Mouse (Mus musculus): ENCODE measurements around the gene Arid1b. TPM values are rescaled to one million over a fixed set of nuclear protein-coding genes. Genes with fewer than 3 reads are reported as not detected.

The Arid1b gene
- total RNA-seq, 2 experiments from 2014 or later = 72.6 to 72.7 TPM

- DNase-seq (ENCODE audit: low spot score in 2 of 2) = no peak
Observed at GRCm38 (mm10) chr17:5014327-5014957, 20.3 kb downstream of the Arid1b start.

GRCm38 (mm10) chr17:5016404-5016803 is 22.3 kb downstream of the Arid1b start:
- no peak for DNase-seq (ENCODE audit: low spot score in 2 of 2)

DNA sequence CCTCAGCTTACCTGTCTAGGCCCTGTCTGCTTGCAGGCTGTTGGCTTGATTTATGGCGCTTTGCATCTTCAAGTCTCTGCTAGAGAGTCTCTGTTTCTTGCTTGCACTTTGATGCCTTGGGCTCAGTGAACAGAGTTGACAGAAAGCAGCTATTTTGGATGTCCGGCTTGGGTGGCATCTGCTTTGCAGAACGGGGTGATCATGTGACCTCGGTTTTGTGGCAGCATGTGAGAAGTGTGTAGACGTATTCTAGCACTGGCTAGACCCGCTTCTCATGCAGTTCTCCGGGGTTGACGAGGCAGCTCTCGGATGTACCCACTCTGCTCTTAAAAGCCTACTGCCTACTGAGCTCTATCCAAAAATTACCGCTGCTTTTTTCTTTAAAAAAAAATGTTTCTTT is 22.9 kb downstream of the Arid1b start:
- DNase-seq (ENCODE audit: low spot score in 2 of 2) = no peak

- no peak for DNase-seq (ENCODE audit: low spot score in 2 of 2)
Observed at GRCm38 (mm10) chr17:5021303-5022003, 27.3 kb downstream of the Arid1b start.

GRCm38 (mm10) chr17:5022019-5022544 is 27.9 kb downstream of the Arid1b start:
- DNase-seq (ENCODE audit: low spot score in 2 of 2) = no peak

DNA sequence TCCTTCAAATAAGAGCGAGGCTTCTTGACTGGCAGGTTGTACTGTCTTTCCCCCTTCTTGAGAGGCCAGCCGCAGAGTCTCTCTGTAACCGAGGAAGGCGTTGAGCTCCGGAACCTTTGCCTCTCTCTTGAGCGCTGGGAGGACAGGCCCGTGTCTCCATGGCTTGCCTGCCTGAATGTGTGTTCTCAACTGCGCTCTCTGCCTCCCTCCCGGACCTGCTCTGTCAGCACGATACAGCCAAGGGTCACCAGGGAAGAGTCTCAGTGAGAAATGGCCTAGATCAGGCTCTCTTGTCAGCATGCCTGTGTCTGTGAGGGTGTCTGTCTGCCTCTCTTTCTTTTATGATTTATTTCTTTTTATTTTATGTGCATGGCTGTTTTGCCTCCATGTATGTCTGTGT is 29.6 kb downstream of the Arid1b start:
- DNase-seq (ENCODE audit: low spot score in 2 of 2) = no peak

GRCm38 (mm10) chr17:5025400-5025799 is 31.3 kb downstream of the Arid1b start:
- DNase-seq (ENCODE audit: low spot score in 2 of 2) = no peak

- no peak for DNase-seq (ENCODE audit: low spot score in 2 of 2)
Observed at GRCm38 (mm10) chr17:5026578-5026977, 32.4 kb downstream of the Arid1b start.

DNA sequence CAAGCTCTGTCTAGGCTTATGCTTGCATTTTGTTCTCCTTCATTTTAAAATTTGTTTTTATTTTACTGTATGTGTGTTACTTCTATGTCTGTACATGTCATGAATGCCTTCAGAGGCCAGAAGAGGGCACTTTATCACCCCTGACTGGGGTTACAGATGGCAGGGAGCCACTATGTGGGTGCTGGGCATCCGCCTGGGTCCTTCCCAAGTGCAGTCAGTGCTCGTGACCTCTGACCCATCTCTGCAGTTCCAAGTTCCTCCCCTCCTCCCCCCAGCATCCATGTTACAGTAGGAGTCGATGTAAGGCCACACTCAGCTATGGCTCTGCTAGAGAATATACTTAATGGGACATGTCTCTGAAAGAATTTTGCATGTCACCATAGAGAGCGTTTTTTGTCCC is 35.0 kb downstream of the Arid1b start:
- no peak for DNase-seq (ENCODE audit: low spot score in 2 of 2)

- DNase-seq (ENCODE audit: low spot score in 2 of 2) = no peak
Observed at GRCm38 (mm10) chr17:5030290-5030689, 36.2 kb downstream of the Arid1b start.

DNA sequence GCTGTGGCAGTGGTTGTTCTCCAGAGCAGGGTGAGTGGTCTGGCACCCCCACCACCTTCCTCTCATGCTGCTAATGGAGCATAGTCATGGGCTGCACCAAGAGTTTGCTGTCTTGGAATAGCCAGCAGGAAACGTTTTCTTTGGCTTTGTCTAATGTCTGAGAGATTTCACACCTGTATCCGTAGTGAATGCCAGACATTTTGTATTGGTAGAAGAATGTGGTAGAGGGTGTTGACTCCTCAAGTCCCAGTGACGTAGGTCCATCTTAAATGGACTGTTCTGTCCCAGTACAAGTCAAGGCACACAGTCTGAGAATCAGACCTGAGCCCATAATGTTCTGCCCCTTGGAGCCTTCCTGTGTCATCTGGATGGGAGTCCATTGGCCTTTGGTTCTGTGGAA is 39.2 kb downstream of the Arid1b start:
- no peak for DNase-seq (ENCODE audit: low spot score in 2 of 2)

DNA sequence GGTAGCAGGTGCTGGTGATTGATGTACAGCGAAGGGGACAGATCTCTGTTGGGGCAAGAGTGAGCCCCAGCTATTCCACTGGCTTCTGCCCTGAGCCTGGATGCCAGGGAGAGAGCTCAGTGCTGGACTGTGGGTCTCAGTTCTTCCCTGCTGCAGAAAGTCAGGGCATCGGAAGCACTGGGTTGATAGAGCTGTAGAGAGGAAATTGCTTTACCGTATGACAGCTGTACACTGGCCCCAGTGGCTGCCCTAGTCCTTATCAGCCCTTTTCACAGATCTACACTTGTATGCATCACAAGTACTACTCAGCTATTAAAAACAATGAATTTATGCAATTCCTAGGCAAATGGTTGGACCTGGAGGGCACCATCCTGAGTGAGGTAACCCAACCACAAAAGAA is 40.1 kb downstream of the Arid1b start:
- DNase-seq (ENCODE audit: low spot score in 2 of 2) = no peak

GRCm38 (mm10) chr17:5036200-5036835 is 42.2 kb downstream of the Arid1b start:
- DNase-seq (ENCODE audit: low spot score in 2 of 2) = no peak

DNA sequence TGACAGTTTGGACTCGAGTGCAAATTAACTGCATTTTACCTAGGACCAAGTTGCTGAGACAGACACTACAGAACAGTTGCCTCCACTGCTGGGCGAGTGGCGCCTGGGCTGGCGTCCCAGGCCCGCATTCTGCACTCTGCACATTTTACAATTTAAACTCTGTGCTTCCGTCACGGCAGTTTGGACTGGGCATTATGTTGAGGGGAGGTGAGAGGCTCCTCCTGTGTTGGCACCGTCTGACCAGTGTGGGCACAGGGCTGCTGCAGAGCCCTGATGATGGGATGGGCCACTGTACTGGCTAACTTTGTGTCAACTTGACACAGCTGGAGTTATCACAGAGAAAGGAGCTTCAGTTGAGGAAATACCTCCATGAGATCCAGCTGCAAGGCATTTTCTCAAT is 43.1 kb downstream of the Arid1b start:
- DNase-seq (ENCODE audit: low spot score in 2 of 2) = no peak

DNA sequence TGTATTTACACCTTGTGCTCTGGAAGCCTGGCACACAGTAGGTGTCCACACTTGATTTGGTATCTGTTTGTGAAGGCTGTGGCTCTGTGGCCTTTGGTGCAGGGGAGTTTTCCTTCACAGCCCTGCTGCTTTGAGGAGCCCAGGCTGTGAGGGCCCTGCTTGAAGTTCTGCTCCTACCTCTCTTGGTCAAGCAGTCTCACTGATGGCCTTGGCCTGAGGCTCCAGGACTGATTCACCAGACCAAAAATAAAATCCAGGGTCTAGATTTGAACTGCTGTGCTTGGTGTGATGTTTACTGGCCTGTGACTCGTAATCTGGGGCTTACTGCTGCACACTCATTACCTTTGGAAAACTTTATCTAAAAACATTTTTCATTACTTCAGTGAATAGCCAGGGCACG is 45.7 kb downstream of the Arid1b start:
- no peak for DNase-seq (ENCODE audit: low spot score in 2 of 2)

- DNase-seq (ENCODE audit: low spot score in 2 of 2) = no peak
Observed at GRCm38 (mm10) chr17:5043871-5044270, 49.7 kb downstream of the Arid1b start.

GRCm38 (mm10) chr17:5045613-5046012 is 51.5 kb downstream of the Arid1b start:
- no peak for DNase-seq (ENCODE audit: low spot score in 2 of 2)

- DNase-seq (ENCODE audit: low spot score in 2 of 2) = no peak
Observed at GRCm38 (mm10) chr17:5047373-5047772, 53.2 kb downstream of the Arid1b start.

DNA sequence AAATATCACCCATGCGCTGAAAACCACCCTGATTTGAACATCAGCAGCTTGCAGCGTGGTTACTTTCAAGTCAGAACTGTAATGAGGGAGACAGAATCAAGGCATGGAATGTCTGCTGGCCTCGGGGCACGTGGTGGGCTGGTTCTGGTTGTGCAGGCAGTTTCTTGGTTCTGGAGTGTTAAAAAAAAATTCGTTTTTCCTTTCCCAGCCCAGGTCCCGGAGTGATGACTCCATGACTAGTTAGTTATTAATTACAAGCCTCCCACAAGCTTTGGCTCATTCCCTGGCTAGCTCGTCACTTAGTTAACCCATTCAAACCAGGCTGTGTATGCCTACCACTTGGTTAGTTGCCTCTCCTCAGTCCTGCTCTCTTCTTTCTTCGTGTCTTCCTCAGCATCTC is 56.1 kb downstream of the Arid1b start:
- no peak for DNase-seq (ENCODE audit: low spot score in 2 of 2)

DNA sequence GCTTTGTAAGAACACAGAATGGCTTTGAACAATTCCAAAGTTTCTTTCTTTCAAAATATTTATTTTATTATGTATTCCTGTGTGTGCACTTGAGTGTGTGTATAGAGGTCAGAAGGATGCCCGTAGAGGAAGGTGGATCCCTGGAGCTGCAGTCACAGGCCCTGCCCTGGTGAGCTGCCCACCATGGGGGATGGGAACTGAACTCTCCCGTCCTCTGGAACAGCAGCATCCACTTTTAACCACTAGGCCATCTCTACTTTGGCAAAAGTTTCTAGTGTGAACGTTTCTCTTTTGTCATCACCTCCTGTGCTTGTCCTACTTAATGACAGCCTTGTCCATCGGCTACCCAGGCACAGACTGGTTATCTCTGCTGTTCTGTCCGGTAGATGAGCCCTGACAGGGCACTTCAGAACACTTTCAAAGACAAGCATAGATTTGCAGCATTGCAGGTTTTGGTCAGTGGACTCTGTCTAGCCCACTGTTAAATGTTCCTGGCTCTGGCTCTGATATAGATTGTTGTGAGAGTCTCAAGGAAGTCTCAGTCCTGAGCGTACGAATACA is 56.9 kb downstream of the Arid1b start:
- DNase-seq (ENCODE audit: low spot score in 2 of 2) = no peak

DNA sequence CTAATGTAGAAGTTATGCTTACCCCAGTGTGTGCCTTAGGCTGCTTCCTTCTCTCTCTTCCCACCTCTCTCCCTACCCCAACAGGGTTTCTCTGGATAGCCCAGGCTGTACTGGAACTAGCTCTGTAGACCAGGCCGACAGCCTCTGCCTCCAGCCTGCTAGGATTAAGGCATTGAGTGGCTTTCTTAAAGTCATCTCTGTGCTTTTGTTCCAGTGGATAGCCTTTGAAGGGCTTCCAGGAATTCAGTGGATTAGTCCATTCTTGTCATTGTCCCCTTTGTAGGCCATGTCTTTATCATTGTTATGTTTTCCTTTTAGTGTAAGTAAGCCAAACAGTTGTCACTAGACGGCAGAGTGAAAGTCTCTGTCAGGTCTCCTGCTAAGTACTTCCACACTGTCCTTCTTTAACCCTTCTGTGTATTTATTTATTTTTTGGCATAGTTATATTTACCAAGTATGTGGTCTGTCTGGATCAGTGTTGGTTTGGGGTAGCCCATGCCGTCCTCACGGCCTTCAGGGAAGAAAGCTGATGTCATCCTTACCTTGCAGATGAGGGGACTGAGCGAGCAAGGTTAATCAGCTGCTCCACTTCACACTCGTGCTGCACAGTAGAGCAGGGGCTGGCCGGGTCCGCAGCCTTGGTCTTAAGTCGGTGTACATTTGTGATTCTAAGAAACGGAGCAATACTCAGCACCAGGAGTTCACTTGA is 58.1 kb downstream of the Arid1b start:
- no peak for DNase-seq (ENCODE audit: low spot score in 2 of 2)

Data from left cerebral cortex, adult 18-20 months (tissue).